Mouse (Mus musculus): ENCODE data around the gene Sgpp2. TPM values are rescaled to one million over a fixed set of nuclear protein-coding genes. Genes with fewer than 3 reads are reported as not detected.

Gene Sgpp2
- polyA plus RNA-seq, 1 experiment from 2014 or later: 20.5 TPM

DNA sequence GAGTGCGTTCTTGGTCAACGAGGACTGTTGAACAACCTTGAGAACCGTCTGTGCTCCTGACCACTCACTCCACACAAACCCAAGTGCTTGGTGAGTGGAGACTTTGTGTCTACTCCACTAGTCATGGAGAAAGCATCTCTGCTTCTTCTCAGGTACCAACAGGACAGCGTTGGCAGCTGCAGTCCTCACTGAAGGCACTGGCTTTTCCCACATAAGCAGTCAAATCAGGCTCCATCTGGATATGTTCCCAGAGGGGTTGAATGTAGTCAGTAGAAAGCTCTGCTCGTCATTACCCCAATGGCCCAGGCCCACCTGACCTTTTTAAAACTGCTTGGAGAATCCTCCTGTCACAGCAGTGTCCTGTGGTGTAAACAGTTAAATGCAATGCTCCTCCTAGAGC is 104.3 kb downstream of the Sgpp2 start:
- Histone ChIP-seq H3K4me2 (replicated peaks; ENCODE audit: low read depth) (no peak overlapping the region), H3K9ac (ENCODE audit: low read length) (no peak overlapping the region), H3K36me3 (ENCODE audit: control insufficient read depth, insufficient read depth, low read length) (0 out of 2 replicates have a peak, but pooled peaks cover 2% of the 10 kb centered on the region), H3K4me3 (ENCODE audit: low read depth, low read length) (no peak overlapping the region), H3K9me3 (ENCODE audit: control insufficient read depth, low read length) (no peaks in the 10 kb centered on the region), H3K27ac (replicated peaks) (no peak overlapping the region), H3K27me3 (ENCODE audit: control insufficient read depth, insufficient read depth, low read length) (no peaks in the 10 kb centered on the region), H3K4me1 (replicated peaks; ENCODE audit: control insufficient read depth, insufficient read depth) (0 out of 2 replicates have a peak, but pooled peaks cover 2% of the 10 kb centered on the region)
- DNase-seq (ENCODE audit: low spot score): no peak
- WGBS: 91% methylated on average over 5 of the region's 5 CpGs
- TF ChIP-seq EP300 (optimal IDR thresholded peaks at IDR 0.05): no peak
- no peak for TF ChIP-seq CTCF (IDR thresholded peaks at IDR 0.05; ENCODE audit: low read depth)
- no peak for ATAC-seq (ENCODE audit: low FRiP score, low TSS enrichment)

DNA sequence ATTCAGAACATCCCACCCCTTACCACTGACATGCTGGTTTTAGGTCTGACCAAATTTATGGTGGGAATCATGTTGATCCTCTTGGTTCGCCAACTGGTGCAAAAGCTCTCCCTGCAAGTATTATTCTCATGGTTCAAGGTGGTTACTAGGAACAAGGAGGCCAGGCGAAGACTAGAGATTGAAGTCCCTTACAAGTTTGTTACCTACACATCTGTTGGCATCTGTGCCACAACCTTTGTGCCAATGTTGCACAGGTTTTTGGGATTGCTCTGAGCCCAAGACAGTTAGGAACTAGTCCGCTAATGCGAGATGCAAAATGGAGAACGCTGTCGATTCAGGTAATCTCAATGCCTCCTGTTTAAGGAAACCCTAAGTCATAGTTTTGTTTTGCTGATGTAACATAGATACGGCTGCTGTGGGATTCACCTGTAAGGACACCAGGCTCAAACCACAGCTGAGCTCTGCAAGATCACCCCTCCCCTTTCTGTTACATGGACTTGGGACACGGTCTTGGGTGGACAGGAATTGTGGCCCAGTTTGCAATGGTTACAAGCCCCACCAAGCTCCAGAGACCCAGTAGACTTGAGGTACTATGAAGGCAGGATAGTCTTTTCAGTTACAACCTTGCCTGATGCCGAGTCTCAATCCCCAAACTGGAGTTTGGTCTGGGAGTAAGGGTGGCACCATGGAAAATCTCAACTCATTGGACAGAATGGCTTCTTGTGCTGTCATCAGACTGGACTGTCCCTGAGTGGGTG is 107.2 kb downstream of the Sgpp2 start:
- Histone ChIP-seq H3K4me1 (replicated peaks; ENCODE audit: control insufficient read depth, insufficient read depth) (0 out of 2 replicates have a peak, but pooled peaks cover 2% of the 10 kb centered on the region), H3K9me3 (ENCODE audit: control insufficient read depth, low read length) (no peaks in the 10 kb centered on the region), H3K27me3 (ENCODE audit: control insufficient read depth, insufficient read depth, low read length) (no peaks in the 10 kb centered on the region), H3K27ac (replicated peaks) (no peak overlapping the region), H3K4me2 (replicated peaks; ENCODE audit: low read depth) (no peak overlapping the region), H3K9ac (ENCODE audit: low read length) (no peak overlapping the region), H3K4me3 (ENCODE audit: low read depth, low read length) (no peak overlapping the region), H3K36me3 (ENCODE audit: control insufficient read depth, insufficient read depth, low read length) (0 out of 2 replicates have a peak, but pooled peaks cover 2% of the 10 kb centered on the region)
- 97% methylated on average over 9 of the region's 9 CpGs for WGBS
- ATAC-seq (ENCODE audit: low FRiP score, low TSS enrichment) (no peak), DNase-seq (ENCODE audit: low spot score) (no peak)
- no peak for TF ChIP-seq EP300 (optimal IDR thresholded peaks at IDR 0.05)
- TF ChIP-seq CTCF (IDR thresholded peaks at IDR 0.05; ENCODE audit: low read depth): no peak

DNA sequence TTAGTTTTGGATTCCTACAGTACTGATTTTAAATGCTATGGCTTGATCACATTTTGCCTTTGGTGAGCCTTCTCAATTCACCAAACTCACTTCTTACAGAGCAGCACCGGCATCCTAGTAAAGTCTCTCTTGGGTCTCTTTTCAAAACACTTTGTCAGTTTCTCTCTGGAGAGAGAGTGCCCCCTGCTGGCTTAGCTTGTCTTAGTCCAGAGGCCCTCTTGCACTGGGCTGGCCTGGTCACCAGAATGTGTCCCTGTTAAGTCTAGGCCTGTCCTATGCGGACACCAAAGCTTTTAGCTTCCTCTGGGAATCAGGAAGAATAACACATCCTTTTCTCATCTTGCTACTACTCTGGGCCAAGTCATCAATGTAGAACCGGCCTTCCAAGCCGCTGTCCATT is 109.4 kb downstream of the Sgpp2 start:
- Histone ChIP-seq H3K36me3 (ENCODE audit: control insufficient read depth, insufficient read depth, low read length) (0 out of 2 replicates have a peak, but pooled peaks cover 2% of the 10 kb centered on the region), H3K4me2 (replicated peaks; ENCODE audit: low read depth) (no peak overlapping the region), H3K4me1 (replicated peaks; ENCODE audit: control insufficient read depth, insufficient read depth) (no peaks in the 10 kb centered on the region), H3K27ac (replicated peaks) (no peak overlapping the region), H3K9ac (ENCODE audit: low read length) (no peak overlapping the region), H3K27me3 (ENCODE audit: control insufficient read depth, insufficient read depth, low read length) (no peaks in the 10 kb centered on the region), H3K4me3 (ENCODE audit: low read depth, low read length) (no peak overlapping the region), H3K9me3 (ENCODE audit: control insufficient read depth, low read length) (no peaks in the 10 kb centered on the region)
- 47% methylated on average over 4 of the region's 4 CpGs for WGBS
- ATAC-seq (ENCODE audit: low FRiP score, low TSS enrichment) (peak; percentile 67), DNase-seq (ENCODE audit: low spot score) (peak; percentile 82)
- TF ChIP-seq EP300 (optimal IDR thresholded peaks at IDR 0.05) (no peak), CTCF (IDR thresholded peaks at IDR 0.05; ENCODE audit: low read depth) (peak; percentile 89)

DNA sequence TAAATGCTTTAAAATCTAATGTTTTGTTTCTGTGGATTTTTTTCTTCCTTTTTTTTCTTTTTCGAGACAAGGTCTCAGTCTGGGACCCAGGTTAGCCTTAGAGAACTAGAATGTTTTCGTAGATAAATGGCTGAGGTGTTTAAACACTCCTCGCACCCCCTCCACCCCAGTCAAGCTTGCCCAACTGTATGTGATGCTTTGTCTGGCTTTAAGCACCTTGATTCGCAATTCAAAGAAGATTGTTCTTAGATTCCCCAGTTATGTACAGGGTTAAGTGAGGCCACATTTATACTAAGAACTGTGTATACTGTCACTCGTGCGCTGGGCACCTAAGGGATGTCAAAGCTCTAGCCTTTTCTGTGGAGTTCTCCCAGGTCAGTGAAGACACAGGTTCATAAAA is 110.1 kb downstream of the Sgpp2 start:
- Histone ChIP-seq H3K36me3 (ENCODE audit: control insufficient read depth, insufficient read depth, low read length) (0 out of 2 replicates have a peak, but pooled peaks cover 2% of the 10 kb centered on the region), H3K27ac (replicated peaks) (no peak overlapping the region), H3K4me2 (replicated peaks; ENCODE audit: low read depth) (no peak overlapping the region), H3K9me3 (ENCODE audit: control insufficient read depth, low read length) (no peaks in the 10 kb centered on the region), H3K27me3 (ENCODE audit: control insufficient read depth, insufficient read depth, low read length) (no peaks in the 10 kb centered on the region), H3K9ac (ENCODE audit: low read length) (no peak overlapping the region), H3K4me3 (ENCODE audit: low read depth, low read length) (no peak overlapping the region), H3K4me1 (replicated peaks; ENCODE audit: control insufficient read depth, insufficient read depth) (no peaks in the 10 kb centered on the region)
- DNase-seq (ENCODE audit: low spot score): no peak
- TF ChIP-seq EP300 (optimal IDR thresholded peaks at IDR 0.05): no peak
- TF ChIP-seq CTCF (IDR thresholded peaks at IDR 0.05; ENCODE audit: low read depth): no peak
- no peak for ATAC-seq (ENCODE audit: low FRiP score, low TSS enrichment)
- 87% methylated on average over 6 of the region's 6 CpGs for WGBS

DNA sequence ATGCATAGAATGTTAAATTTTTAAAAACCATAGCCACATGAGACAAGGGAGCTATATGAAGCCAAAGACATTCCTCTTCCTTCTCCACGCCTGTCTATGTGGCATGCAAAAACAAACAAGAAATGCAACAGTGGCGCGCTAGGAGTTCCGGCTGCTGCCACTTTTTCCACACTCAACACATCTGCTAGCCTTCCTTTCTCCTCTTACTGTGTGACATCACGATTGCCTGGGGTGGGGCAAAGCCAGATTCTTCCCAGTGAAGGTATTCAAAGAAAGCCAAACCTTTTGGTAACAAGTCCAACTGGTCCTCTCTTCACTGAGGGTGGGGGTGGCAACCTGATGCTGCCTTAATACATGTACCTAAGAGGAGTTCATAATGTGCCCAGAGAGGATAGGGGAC is 111.6 kb downstream of the Sgpp2 start:
- Histone ChIP-seq H3K9ac (ENCODE audit: low read length) (no peak overlapping the region), H3K9me3 (ENCODE audit: control insufficient read depth, low read length) (no peaks in the 10 kb centered on the region), H3K4me1 (replicated peaks; ENCODE audit: control insufficient read depth, insufficient read depth) (no peaks in the 10 kb centered on the region), H3K36me3 (ENCODE audit: control insufficient read depth, insufficient read depth, low read length) (0 out of 2 replicates have a peak, but pooled peaks cover 2% of the 10 kb centered on the region), H3K27ac (replicated peaks) (no peak overlapping the region), H3K4me2 (replicated peaks; ENCODE audit: low read depth) (no peak overlapping the region), H3K4me3 (ENCODE audit: low read depth, low read length) (no peak overlapping the region), H3K27me3 (ENCODE audit: control insufficient read depth, insufficient read depth, low read length) (no peaks in the 10 kb centered on the region)
- DNase-seq (ENCODE audit: low spot score): no peak
- no peak for TF ChIP-seq EP300 (optimal IDR thresholded peaks at IDR 0.05)
- no peak for TF ChIP-seq CTCF (IDR thresholded peaks at IDR 0.05; ENCODE audit: low read depth)
- no peak for ATAC-seq (ENCODE audit: low FRiP score, low TSS enrichment)
- WGBS: 76% methylated on average over 5 of the region's 5 CpGs

- Histone ChIP-seq H3K4me3 (ENCODE audit: low read depth, low read length) (no peak overlapping the region), H3K9ac (ENCODE audit: low read length) (no peak overlapping the region), H3K36me3 (ENCODE audit: control insufficient read depth, insufficient read depth, low read length) (0 out of 2 replicates have a peak, but pooled peaks cover 2% of the 10 kb centered on the region), H3K27ac (replicated peaks) (no peak overlapping the region), H3K4me2 (replicated peaks; ENCODE audit: low read depth) (no peak overlapping the region), H3K27me3 (ENCODE audit: control insufficient read depth, insufficient read depth, low read length) (no peaks in the 10 kb centered on the region), H3K4me1 (replicated peaks; ENCODE audit: control insufficient read depth, insufficient read depth) (no peaks in the 10 kb centered on the region), H3K9me3 (ENCODE audit: control insufficient read depth, low read length) (no peaks in the 10 kb centered on the region)
- DNase-seq (ENCODE audit: low spot score) (no peak), ATAC-seq (ENCODE audit: low FRiP score, low TSS enrichment) (no peak)
- 74% methylated on average over 2 of the region's 2 CpGs for WGBS
- no peak for TF ChIP-seq CTCF (IDR thresholded peaks at IDR 0.05; ENCODE audit: low read depth)
- no peak for TF ChIP-seq EP300 (optimal IDR thresholded peaks at IDR 0.05)
These were observed 112.4 kb downstream of the Sgpp2 start for GRCm38 (mm10) chr1:78422576-78422975.

Data from stomach, postnatal 0 days (tissue).